Mouse (Mus musculus): ENCODE measurements around the gene Crybb3. TPM values are rescaled to one million over a fixed set of nuclear protein-coding genes. Genes with fewer than 3 reads are reported as not detected.

Gene Crybb3
- total RNA-seq, 2 experiments from 2014 or later, result not detected

GRCm38 (mm10) chr5:113070017-113070416 lies 11.4 kb downstream of the Crybb3 start, which contains the start of gene Crybb2:
Gene Crybb2, minus strand, starts transcription at chr5:113070117.
- ATAC-seq (replicated peaks; ENCODE audit: low FRiP score, poor library complexity, severe bottlenecking), result no peak

GRCm38 (mm10) chr5:113054308-113054707 lies 27.1 kb downstream of the Crybb3 start:
- no peak for ATAC-seq (replicated peaks; ENCODE audit: low FRiP score, poor library complexity, severe bottlenecking)

- no peak for ATAC-seq (replicated peaks; ENCODE audit: low FRiP score, poor library complexity, severe bottlenecking)
Measured at GRCm38 (mm10) chr5:113050581-113051185, 30.7 kb downstream of the Crybb3 start.

- ATAC-seq (replicated peaks; ENCODE audit: low FRiP score, poor library complexity, severe bottlenecking), result no peak
Measured at GRCm38 (mm10) chr5:113049876-113050275, 31.5 kb downstream of the Crybb3 start.

GRCm38 (mm10) chr5:113045511-113046273 lies 35.7 kb downstream of the Crybb3 start:
- no peak for ATAC-seq (replicated peaks; ENCODE audit: low FRiP score, poor library complexity, severe bottlenecking)

- no peak for ATAC-seq (replicated peaks; ENCODE audit: low FRiP score, poor library complexity, severe bottlenecking)
Measured at GRCm38 (mm10) chr5:113043531-113043930, 37.9 kb downstream of the Crybb3 start.

- no peak for ATAC-seq (replicated peaks; ENCODE audit: low FRiP score, poor library complexity, severe bottlenecking)
Measured at GRCm38 (mm10) chr5:113041567-113042071, 39.8 kb downstream of the Crybb3 start.

- no peak for ATAC-seq (replicated peaks; ENCODE audit: low FRiP score, poor library complexity, severe bottlenecking)
Measured at GRCm38 (mm10) chr5:113040776-113041175, 40.6 kb downstream of the Crybb3 start.

GRCm38 (mm10) chr5:113038601-113039000 lies 42.8 kb downstream of the Crybb3 start:
- ATAC-seq (replicated peaks; ENCODE audit: low FRiP score, poor library complexity, severe bottlenecking), result no peak

GRCm38 (mm10) chr5:113035094-113036047 lies 46.0 kb downstream of the Crybb3 start:
- no peak for ATAC-seq (replicated peaks; ENCODE audit: low FRiP score, poor library complexity, severe bottlenecking)

GRCm38 (mm10) chr5:113031201-113031754 lies 50.1 kb downstream of the Crybb3 start:
- no peak for ATAC-seq (replicated peaks; ENCODE audit: low FRiP score, poor library complexity, severe bottlenecking)

- ATAC-seq (replicated peaks; ENCODE audit: low FRiP score, poor library complexity, severe bottlenecking), result no peak
Measured at GRCm38 (mm10) chr5:113030082-113030481, 51.3 kb downstream of the Crybb3 start.

GRCm38 (mm10) chr5:113026706-113027105 lies 54.7 kb downstream of the Crybb3 start:
- ATAC-seq (replicated peaks; ENCODE audit: low FRiP score, poor library complexity, severe bottlenecking), result no peak

Other genes with a start within 250 kb of the Crybb3 start
- 0.38 and 0.63 TPM in 2 replicates for gene Myo18b, start 185.2 kb downstream of the Crybb3 start, total RNA-seq (2015; ENCODE audit: low replicate concordance)
- 0.34 and 0.42 TPM in 2 replicates for gene Myo18b, start 185.2 kb downstream of the Crybb3 start, total RNA-seq (2017; ENCODE audit: low replicate concordance)
- 2.7 and 8.8 TPM in 2 replicates for gene Grk3, start 65.8 kb downstream of the Crybb3 start, total RNA-seq (2015; ENCODE audit: low replicate concordance)
- gene Grk3, start 65.8 kb downstream of the Crybb3 start, total RNA-seq (2017; ENCODE audit: low replicate concordance), result 3.6 and 9.9 TPM in 2 replicates
- gene Crybb2, start 11.5 kb downstream of the Crybb3 start, total RNA-seq (2015; ENCODE audit: low replicate concordance), result not detected in 2 replicates
- gene Crybb2, start 11.5 kb downstream of the Crybb3 start, total RNA-seq (2017; ENCODE audit: low replicate concordance), result not detected in 2 replicates
- 0.42 and 1.2 TPM in 2 replicates for gene 2900026A02Rik, start 139.7 kb upstream of the Crybb3 start, total RNA-seq (2015; ENCODE audit: low replicate concordance)
- 0.28 and 0.85 TPM in 2 replicates for gene 2900026A02Rik, start 139.7 kb upstream of the Crybb3 start, total RNA-seq (2017; ENCODE audit: low replicate concordance)
- not detected in 2 replicates for gene Tmem211, start 145.3 kb upstream of the Crybb3 start, total RNA-seq (2015; ENCODE audit: low replicate concordance)
- not detected in 2 replicates for gene Tmem211, start 145.3 kb upstream of the Crybb3 start, total RNA-seq (2017; ENCODE audit: low replicate concordance)
- gene Sgsm1, start 229.2 kb upstream of the Crybb3 start, total RNA-seq (2015; ENCODE audit: low replicate concordance), result not detected in 2 replicates
- not detected in 2 replicates for gene Sgsm1, start 229.2 kb upstream of the Crybb3 start, total RNA-seq (2017; ENCODE audit: low replicate concordance)